Mouse (Mus musculus): ENCODE data around the gene Kdm5b.

GRCm38 (mm10) chr1:134573932-134574315, 14.0 kb downstream of the Kdm5b start:
- TF ChIP-seq CTCF (IDR thresholded peaks at IDR 0.05; ENCODE audit: insufficient read depth, low read depth, low read length), result no peak
- no peak for TF ChIP-seq POLR2A (IDR thresholded peaks at IDR 0.05; ENCODE audit: insufficient read depth, low read depth, low read length)

Measured in olfactory bulb, adult 2 months (tissue).